Mouse (Mus musculus) gastrocnemius, postnatal 36 days (tissue): ENCODE measurements at regions not wholly inside any gene's neighbourhood (a gene's known extent, or its start where the extent isn't known, plus 50 kb on each side); places are given as distances from the start of the nearest gene placed in this dataset.
"Not testable (repeated sequence)": the region's sequence is repeated elsewhere in the genome, so short reads cannot be mapped to it uniquely, and the experiment has no call there.

Source experiments
- DNase-seq, 2 experiments: peaks; one replicate each; pipeline ENCODE4 v3.0.0; 2022
- intact Hi-C: fragments of 180-260 bp; cut with DNase I; formaldehyde crosslinking; loops from one replicate; pipeline ENCODE4 v1.15.1; 2025

GRCm38 (mm10) chr3:57018171-57018570 is 283.6 kb downstream of the Tm4sf1 start:
- DNase-seq: no peak
- intact Hi-C loops: no loop called here

GRCm38 (mm10) chr3:56981305-56981660 is 320.5 kb downstream of the Tm4sf1 start:
- intact Hi-C loops: no loop called here
- DNase-seq: no peak

- intact Hi-C loops: no loop called here
- no peak for DNase-seq
Measured at GRCm38 (mm10) chr3:56980593-56981304, 321.0 kb downstream of the Tm4sf1 start.

- intact Hi-C loops: no loop called here
- no peak for DNase-seq
Measured at GRCm38 (mm10) chr3:56966008-56966407, 335.8 kb downstream of the Tm4sf1 start.

GRCm38 (mm10) chr3:56965444-56965843 is 336.3 kb downstream of the Tm4sf1 start:
- DNase-seq: no peak
- intact Hi-C loops: no loop called here

GRCm38 (mm10) chr3:56964156-56964555 is 337.6 kb downstream of the Tm4sf1 start:
- intact Hi-C loops: no loop called here
- DNase-seq: no peak

GRCm38 (mm10) chr3:56963251-56963650 is 338.5 kb downstream of the Tm4sf1 start:
- no peak for DNase-seq
- intact Hi-C loops: no loop called here

GRCm38 (mm10) chr3:56962248-56963013 is 339.4 kb downstream of the Tm4sf1 start:
- intact Hi-C loops: no loop called here
- no peak for DNase-seq

GRCm38 (mm10) chr3:56956978-56957377 is 344.8 kb downstream of the Tm4sf1 start:
- intact Hi-C loops: no loop called here
- DNase-seq: no peak

- intact Hi-C loops: no loop called here
- no peak for DNase-seq
Measured at GRCm38 (mm10) chr3:56955799-56956121, 346.0 kb downstream of the Tm4sf1 start.

- intact Hi-C loops: no loop called here
- no peak for DNase-seq
Measured at GRCm38 (mm10) chr3:56955098-56955798, 346.5 kb downstream of the Tm4sf1 start.

- intact Hi-C loops, DNase-seq: not testable (repeated sequence)
Measured at GRCm38 (mm10) chr3:56942557-56942956, 359.2 kb downstream of the Tm4sf1 start.

GRCm38 (mm10) chr3:56928940-56929339 is 372.8 kb downstream of the Tm4sf1 start:
- DNase-seq, intact Hi-C loops: not testable (repeated sequence)

GRCm38 (mm10) chr3:56898491-56898890 is 403.3 kb downstream of the Tm4sf1 start:
- intact Hi-C loops: no loop called here
- no peak for DNase-seq

- intact Hi-C loops: no loop called here
- no peak for DNase-seq
Measured at GRCm38 (mm10) chr3:56877062-56877461, 424.7 kb downstream of the Tm4sf1 start.

GRCm38 (mm10) chr3:56863591-56863990 is 438.2 kb downstream of the Tm4sf1 start:
- intact Hi-C loops: no loop called here
- DNase-seq: no peak

- intact Hi-C loops: no loop called here
- no peak for DNase-seq
Measured at GRCm38 (mm10) chr3:56859841-56860240, 441.9 kb downstream of the Tm4sf1 start.

- intact Hi-C loops: no loop called here
- DNase-seq: no peak
Measured at GRCm38 (mm10) chr3:56845462-56845770, 456.4 kb downstream of the Tm4sf1 start.

GRCm38 (mm10) chr3:56844681-56845461 is 456.9 kb downstream of the Tm4sf1 start:
- DNase-seq: no peak
- intact Hi-C loops: no loop called here

- intact Hi-C loops: no loop called here
- no peak for DNase-seq
Measured at GRCm38 (mm10) chr3:56837176-56837575, 464.6 kb downstream of the Tm4sf1 start.
